Mouse (Mus musculus) layer of hippocampus, adult 2 months (tissue): ENCODE results near the gene Sarnp. TPM values are rescaled to one million over a fixed set of nuclear protein-coding genes. Genes with fewer than 3 reads are reported as not detected.
"Not testable (repeated sequence)": the region's sequence is repeated elsewhere in the genome, so short reads cannot be mapped to it uniquely, and the experiment has no call there.

Source experiments
- DNase-seq, 2 experiments: peaks; one replicate each; pipeline ENCODE4 v3.0.0; 2022; ENCODE audit warnings: low spot score in 2 of 2
- H3K27ac ChIP-seq: fragments of 200-600 bp; 2 replicates; pipeline ENCODE4 v1.8.1; 2022
- H3K4me3 ChIP-seq: fragments of 200-600 bp; 2 replicates; pipeline ENCODE4 v1.8.1; 2022; ENCODE audit warnings: mild to moderate bottlenecking
- CTCF ChIP-seq: fragments of 200-600 bp; conservative IDR thresholded peaks from 2 replicates; pipeline ENCODE4 v1.8.1; 2022; ENCODE audit warnings: antibody characterized with exemption, mild to moderate bottlenecking, moderate library complexity
- total RNA-seq, 2 experiments: library from RNA; stranded (reverse); gene quantifications; 2 replicates each; pipeline ENCODE4 v1.2.3; 2021

The Sarnp gene
- total RNA-seq, 2 experiments from 2014 or later = 39.3 to 42.2 TPM

- TF ChIP-seq CTCF = no peak
- Histone ChIP-seq H3K27ac (peak overlapping the region; percentile 98; the same call in 1 of the 2 replicates), H3K4me3 (peak overlapping the region; percentile 94)
- DNase-seq = no peak
Measured at GRCm38 (mm10) chr10:128802956-128803355, 14.2 kb upstream of the Sarnp start.

GRCm38 (mm10) chr10:128803361-128803760 is 13.8 kb upstream of the Sarnp start:
- no peak for TF ChIP-seq CTCF

DNA sequence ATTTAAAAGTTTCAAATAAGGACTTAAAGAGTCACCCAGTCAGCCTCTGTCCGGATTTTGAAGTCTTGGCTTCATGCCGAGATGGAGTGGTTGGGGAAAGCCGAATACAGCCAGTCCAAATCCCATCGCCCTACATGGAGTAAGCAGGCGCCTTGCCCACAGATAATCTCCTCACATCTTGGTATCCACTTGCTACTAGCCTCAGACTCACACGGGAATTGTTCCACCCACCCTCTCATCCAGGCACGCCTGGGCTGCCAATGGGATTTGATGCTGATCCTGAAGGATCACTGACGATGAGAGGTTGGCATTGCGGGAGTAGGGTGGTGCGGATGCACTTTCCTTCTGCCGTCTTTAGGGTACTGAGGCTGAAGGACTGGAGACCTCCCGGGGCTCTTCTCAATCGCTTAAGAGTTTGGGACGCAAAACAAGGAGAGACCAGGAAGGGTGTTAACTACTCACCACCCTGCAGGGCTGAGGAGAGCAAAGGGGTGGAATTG is 13.3 kb upstream of the Sarnp start, which contains the start of gene Dnajc14:
Gene Dnajc14 (plus strand): TSS at position 292 of the 500 bp plus-strand sequence.
- H3K27ac ChIP-seq = peak within 1 kb of the TSS; percentile 98
- H3K4me3 ChIP-seq = peak within 1 kb of the TSS; percentile 94
- no peak for TF ChIP-seq CTCF
- DNase-seq = peak; percentile 71 to 78

More at GRCm38 (mm10) chr10:128803361-128803760, 13.8 kb upstream of the Sarnp start:
- no peak for DNase-seq
- Histone ChIP-seq H3K4me3 (peak overlapping the region; percentile 94), H3K27ac (peak overlapping the region; percentile 98)

DNA sequence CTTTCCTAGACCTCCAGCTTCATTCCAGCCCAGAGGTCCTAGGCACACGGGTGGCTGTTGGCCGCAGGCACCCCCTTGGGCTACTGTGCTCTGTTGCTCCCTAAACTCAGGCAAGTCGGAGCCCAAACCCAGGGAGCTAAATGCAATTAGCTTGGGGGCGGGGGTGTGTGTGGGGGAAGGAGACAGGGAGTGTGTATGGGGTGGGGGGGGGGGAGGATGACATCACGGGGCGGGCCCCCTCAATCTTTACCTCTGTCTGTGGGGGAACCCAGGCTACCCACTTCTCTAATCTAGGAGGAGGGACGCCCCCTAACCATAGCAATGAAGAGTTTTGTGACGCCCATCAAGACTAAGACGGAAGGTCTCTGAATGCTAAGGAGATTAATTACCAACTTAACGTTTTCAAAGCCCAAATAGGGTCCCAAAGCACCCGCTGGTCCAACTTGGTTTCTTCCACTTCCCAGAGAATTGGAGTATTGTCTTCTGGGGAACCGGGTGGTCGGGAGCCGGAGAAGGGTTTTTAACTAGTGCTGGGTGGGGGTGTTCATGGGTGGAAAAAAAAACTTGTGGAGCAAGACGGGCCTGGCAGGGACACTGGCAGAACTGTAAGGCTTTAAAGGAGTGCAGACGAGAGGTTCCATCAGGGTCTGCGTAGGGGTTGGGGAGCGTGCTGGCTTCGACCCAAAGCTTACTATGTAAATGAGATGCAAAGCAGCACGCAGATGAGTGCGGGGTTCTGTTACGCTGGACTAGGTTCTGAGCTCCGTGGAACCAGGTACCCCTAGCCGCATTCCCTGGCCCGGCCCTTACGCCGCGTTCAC is 12.7 kb upstream of the Sarnp start, which contains the start of gene Tmem198b:
Gene Tmem198b (minus strand): TSS at position 100 of the 821 bp plus-strand sequence.
- Histone ChIP-seq H3K4me3 (peak within 1 kb of the TSS; percentile 94), H3K27ac (peak within 1 kb of the TSS; percentile 98)
- peak; percentile 62 to 67 for DNase-seq
- no peak for TF ChIP-seq CTCF

DNA sequence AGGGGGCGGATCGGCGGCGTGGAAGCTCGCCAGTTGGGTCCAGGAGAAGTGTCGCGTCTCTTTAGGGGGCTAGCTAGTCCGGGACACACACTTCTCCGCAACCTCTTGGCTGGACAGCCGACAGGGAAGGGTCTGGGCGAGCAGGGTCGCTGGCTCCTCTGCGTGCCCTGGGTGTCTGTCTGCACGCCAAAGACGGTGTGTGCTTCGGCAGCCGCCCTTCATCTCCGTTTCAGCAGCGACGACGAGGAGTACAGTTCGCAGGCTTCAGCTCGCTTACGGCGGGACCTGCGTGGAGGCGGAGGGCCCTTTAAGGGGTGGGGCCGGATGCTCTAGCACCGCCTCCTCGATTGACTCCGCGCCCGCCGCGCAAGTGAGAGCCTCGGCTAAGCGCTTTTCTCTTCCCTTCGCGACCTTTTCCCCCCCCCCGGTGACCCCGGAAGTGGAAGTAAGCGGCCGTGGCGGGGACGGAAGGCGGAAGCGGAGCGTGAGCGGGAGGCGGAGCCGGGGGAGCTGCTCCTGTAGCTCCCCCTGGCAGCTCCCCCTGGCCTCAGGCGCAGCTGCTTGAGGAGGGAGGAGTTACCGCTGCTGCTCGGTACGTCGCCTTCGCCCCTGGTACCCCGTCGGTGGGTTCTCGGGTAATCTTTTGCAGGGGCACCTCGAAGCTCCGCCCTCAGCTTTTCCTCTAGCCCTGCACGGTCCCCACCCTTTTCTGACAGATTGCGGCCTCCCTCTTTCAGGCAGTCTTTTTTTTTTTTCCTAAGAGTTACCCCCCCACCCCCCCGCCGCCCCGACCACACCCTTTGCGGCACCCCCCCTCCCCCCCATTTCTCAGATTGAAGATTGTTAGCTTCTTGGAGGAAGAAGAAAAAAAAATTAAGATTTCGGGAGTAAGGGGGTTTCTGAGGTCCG is 11.8 kb upstream of the Sarnp start:
- DNase-seq = peak; percentile 92 to 95
- Histone ChIP-seq H3K27ac (peak overlapping the region; percentile 98), H3K4me3 (peak overlapping the region; percentile 94)
- peak; percentile 49 for TF ChIP-seq CTCF

DNA sequence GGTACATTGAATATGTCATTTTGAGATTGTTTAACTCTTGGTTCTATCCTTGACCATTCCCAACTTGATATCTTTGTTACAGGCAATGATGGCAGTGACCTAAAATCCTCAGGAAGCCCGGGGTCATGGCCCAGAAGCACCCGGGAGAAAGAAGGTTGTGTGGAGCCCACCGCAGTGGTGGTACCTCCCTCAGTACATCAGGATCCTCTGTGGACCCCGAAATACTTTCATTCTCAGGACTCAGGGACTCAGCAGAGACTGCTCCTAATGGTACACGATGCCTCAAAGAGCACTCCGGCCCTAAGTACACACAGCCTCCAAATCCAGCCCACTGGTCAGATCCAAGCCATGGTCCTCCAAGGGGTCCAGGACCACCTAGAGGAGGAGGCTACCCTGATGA is 11.0 kb upstream of the Sarnp start:
- no peak for TF ChIP-seq CTCF
- peak overlapping the region; percentile 94 for H3K4me3 ChIP-seq
- DNase-seq = no peak
- H3K27ac ChIP-seq = peak overlapping the region; percentile 46; the same call in 1 of the 2 replicates

- no peak for TF ChIP-seq CTCF
- H3K4me3 ChIP-seq = peak overlapping the region; percentile 94
- 0 out of 2 replicates have a peak overlapping the region, but pooled peaks have one; percentile 4 for H3K27ac ChIP-seq
- no peak for DNase-seq
Measured at GRCm38 (mm10) chr10:128807018-128807417, 10.1 kb upstream of the Sarnp start.

GRCm38 (mm10) chr10:128820217-128820616 is 3.1 kb downstream of the Sarnp start:
- peak in 1 of 2 experiments; percentile 55 for DNase-seq
- no peak for TF ChIP-seq CTCF
- H3K27ac ChIP-seq = no peak overlapping the region

GRCm38 (mm10) chr10:128821358-128822056 is 4.4 kb downstream of the Sarnp start, which contains the start of gene Ormdl2:
Gene Ormdl2 (minus strand): TSS chr10:128821645.
- Histone ChIP-seq H3K4me3 (peak within 1 kb of the TSS; percentile 83), H3K27ac (peak within 1 kb of the TSS; percentile 88)
- peak; percentile 99 for DNase-seq
- TF ChIP-seq CTCF = 0 out of 2 replicates have a peak, but pooled peaks have one; percentile 2

More at GRCm38 (mm10) chr10:128820217-128820616, 3.1 kb downstream of the Sarnp start:
- no peak overlapping the region for H3K4me3 ChIP-seq

GRCm38 (mm10) chr10:128822135-128822534 is 5.0 kb downstream of the Sarnp start:
- peak overlapping the region; percentile 88 for H3K27ac ChIP-seq
- DNase-seq = no peak
- no peak for TF ChIP-seq CTCF
- peak overlapping the region; percentile 83 for H3K4me3 ChIP-seq

DNA sequence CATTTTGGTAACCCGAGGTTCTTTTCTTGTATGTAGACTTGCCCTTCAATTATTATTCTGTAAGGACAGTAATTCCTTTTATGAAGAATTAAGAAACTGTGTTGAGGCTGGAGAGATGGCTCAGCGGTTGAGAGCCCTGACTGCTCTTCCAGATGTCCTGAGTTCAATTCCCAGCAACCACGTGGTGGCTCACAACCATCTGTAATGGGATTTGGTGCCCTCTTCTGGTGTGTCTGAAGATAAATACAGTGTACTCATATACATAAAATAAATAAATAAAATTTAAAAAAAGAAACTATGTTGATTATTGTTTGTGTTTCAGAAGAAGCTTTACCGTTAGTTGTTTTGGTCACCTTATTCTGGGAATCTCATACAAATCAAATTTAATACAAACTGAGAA is 6.0 kb downstream of the Sarnp start:
- peak; percentile 59 for TF ChIP-seq CTCF
- H3K27ac ChIP-seq, DNase-seq: not testable (repeated sequence)
- peak overlapping the region; percentile 83 for H3K4me3 ChIP-seq

- H3K4me3 ChIP-seq = no peak overlapping the region
- no peak overlapping the region for H3K27ac ChIP-seq
- no peak for DNase-seq
- no peak for TF ChIP-seq CTCF
Measured at GRCm38 (mm10) chr10:128823821-128824220, 6.7 kb downstream of the Sarnp start.
